Mouse (Mus musculus) testis, postnatal 10 days (tissue): ENCODE results near the gene Snx5.

ENCODE experiments used
- DNase-seq: peaks from one replicate; pipeline ENCODE4 v3.0.0; 2021; ENCODE audit warnings: low spot score

Snx5 gene

GRCm38 (mm10) chr2:144267004-144267730 is 3.5 kb downstream of the Snx5 start:
- DNase-seq = no peak

DNA sequence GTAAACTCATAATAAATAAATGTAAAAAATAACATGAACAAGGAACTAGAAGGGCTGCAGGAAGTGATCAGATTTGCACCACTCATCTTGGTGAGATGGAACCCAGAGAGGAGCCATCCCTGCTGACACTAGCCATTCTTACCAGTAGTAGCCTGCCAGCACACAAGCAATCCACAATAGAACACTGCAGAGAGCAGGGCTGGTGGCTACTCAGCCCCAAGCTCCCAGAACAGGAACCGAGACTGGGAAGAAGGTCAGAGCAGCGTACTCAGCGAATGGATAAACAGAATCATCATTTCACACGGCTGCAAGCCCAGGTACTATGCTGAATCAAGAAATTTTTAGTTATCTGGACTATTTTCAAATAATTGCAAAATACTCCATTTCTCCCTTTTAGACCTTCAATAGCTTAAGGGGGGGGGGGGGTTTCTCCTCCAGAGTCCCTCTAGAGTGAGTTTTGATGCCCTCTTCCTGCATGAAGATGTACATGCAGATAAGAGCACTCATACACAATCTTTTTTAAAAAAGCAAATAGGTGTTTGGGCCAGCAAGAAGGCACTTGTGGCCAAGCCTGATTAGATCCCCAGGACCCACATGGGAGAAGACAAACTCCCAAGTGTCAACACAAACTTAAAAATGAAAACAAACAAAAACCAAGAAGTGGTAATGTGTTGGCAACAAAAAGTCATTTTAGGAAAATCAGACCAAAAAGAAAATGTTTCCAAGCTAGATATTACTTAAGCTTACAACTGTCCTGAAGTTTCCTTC is 4.6 kb downstream of the Snx5 start:
- DNase-seq = no peak

- no peak for DNase-seq
Measured at GRCm38 (mm10) chr2:144265120-144265488, 5.6 kb downstream of the Snx5 start.

DNA sequence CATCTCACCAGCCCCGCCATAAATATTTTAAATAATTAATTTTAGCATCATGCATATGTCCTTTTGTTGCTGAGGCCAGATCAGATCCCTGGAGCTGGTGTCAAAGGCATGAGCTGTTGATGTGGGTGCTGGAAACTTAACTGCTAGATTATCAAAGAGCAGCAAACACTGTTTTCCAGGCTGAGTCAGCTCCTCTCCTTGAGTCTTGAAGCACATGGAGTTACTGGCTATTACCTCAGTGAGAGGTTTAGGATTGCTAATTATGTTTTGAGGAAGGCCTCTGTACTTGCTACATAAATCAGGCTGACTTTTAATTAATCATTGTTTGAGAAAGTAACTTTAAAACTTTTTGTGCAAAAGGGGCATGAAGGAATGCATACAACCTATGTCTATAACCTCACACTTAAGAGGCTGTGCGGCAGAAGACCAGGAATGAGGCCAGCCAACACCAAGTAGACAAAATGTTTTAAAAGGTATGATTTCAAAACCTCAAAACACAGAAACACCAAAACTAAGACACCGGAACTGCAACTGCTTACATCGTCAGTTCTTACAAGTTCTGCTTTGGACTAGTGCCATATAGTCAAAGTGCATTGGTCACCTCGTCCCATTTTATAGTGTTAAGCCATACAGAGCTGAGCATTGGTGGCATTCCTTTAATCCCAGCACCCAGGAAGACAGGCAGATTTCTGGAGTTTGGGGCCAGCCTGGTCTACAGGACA is 6.1 kb downstream of the Snx5 start:
- DNase-seq = no peak

DNA sequence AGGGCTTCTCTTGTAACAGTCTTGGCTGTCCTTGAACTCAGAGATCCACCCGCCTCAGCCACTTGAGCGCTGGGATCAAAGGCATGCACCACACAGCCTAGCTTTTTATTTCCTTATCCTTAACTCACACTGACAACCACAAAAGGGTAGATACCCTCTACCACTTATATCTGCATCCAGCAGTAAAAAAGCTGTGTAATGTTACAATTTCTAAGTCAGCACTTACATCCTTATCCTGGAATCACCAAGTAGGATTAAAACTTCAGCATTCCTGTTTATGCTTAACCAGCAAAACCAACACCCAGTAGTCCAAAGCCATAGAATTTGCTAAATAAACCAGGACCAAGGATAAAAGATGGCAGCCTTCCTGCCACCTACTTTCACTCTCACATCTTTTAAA is 7.9 kb downstream of the Snx5 start:
- no peak for DNase-seq

- no peak for DNase-seq
Measured at GRCm38 (mm10) chr2:144250111-144250510, 20.6 kb downstream of the Snx5 start.

- no peak for DNase-seq
Measured at GRCm38 (mm10) chr2:144248613-144249376, 21.9 kb downstream of the Snx5 start.

GRCm38 (mm10) chr2:144247337-144247978 is 23.2 kb downstream of the Snx5 start:
- no peak for DNase-seq

GRCm38 (mm10) chr2:144246270-144246669 is 24.4 kb downstream of the Snx5 start:
- DNase-seq = no peak

- DNase-seq = no peak
Measured at GRCm38 (mm10) chr2:144245464-144245863, 25.2 kb downstream of the Snx5 start.

DNA sequence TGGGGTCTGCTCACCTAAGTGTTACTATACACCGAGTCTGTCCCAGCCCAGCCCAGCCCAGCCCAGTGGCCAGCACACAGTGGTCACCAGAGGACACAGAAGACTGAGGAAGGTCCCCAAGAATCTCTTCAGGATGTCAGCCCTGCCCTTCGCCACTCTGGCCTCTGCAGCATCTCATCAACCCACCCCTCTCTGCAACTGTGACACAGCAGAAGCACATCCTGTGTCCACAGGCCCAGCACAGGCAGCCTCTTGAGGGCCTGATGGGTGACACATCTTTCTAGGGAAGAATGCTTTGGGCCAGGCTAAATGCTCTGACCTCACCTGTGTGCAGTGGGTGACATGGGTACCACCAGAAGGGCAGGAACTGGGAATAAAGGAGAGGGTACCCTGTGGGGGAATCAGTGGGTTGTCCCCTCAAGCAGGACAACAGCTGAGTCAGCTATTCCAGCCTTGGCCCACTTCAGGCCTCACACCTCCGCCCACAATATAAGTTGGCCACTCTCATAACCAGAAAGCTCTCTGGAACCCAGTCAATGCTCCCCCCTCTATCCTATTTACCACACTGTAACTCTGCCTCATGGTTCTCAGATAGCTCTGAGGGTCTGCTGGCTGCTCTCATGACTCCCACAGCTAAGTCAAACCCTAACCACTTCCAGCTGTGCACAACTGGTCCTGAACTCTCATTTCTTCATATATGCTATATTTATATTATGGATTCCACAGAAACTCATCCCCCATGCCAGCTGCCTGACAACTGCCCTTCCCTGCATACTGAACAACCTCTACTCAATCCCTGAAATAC is 30.4 kb downstream of the Snx5 start:
- no peak for DNase-seq

DNA sequence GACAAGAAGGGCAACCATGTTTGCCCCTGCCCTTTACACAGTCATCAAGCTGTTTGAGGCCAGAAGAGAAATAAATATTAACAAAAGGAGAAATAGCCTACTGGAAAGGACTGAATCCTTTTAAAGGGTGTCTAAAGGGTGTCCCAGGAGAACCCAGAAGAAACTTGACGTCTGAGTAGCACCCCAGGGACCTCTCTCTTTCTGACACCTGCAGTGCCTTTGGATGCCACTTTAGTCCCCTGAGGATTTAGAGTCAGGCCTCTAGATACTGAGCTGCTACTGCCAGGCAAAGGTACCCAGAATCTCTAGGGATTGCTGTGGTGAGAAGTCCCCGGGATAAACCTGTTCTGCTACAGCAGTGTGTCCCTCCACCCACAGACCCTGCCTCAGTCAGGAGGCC is 31.4 kb downstream of the Snx5 start:
- DNase-seq = no peak

DNA sequence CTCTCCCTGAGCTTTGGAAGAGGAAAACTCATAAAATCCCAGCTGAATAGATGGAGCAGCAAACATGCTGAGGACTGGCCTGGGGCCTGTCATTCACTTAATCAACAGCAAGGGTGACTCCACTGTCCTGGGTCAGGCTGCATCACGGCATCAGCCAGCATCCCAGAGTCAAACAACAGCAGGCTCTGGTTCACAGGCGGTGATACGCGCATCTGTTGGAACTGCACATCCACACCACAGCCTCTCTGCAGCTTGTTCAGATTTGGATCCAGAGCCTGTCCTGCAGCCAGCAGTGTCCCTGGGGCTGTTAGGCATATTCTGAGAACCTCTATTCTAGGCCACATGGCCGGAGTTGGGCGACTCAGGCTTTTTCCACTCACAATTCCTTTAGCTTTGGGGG is 32.4 kb downstream of the Snx5 start:
- DNase-seq = peak; percentile 52

DNA sequence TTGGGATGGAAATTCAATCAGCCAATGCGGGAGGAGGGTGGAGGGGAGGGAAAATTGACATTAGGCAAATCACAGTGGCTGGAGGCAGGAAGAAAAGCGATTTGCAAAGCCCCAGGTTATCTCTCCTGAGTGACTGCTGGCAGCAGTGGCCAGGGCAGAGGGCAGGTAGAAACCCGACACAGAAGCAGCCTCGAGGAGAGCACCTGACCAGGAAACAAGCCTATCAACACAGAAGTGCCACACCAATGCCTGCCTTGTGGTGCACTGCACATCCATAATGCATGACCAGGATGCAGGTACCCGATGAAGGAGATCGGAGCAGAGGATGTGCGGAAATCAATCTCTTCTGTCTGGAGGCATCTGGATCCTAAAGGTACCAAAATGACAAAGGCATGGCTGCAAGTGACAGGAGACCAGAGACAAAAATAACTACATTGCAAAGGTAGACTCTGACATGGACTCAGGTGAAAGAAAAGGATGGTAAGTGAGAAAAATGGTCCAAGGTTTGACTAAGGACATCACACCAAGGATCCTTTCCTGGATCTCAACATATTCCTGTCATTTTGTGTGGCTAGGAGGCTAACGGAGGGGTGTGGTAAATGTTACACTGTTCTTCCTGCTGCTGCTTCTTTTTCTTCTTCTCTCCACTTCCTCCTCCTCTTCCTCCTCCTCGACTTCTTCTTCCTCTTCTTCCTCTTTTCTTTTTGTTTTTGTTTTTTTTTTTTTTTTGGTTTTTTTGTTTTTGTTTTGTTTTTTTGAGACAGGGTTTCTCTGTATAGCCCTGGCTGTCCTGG is 33.7 kb downstream of the Snx5 start:
- no peak for DNase-seq

DNA sequence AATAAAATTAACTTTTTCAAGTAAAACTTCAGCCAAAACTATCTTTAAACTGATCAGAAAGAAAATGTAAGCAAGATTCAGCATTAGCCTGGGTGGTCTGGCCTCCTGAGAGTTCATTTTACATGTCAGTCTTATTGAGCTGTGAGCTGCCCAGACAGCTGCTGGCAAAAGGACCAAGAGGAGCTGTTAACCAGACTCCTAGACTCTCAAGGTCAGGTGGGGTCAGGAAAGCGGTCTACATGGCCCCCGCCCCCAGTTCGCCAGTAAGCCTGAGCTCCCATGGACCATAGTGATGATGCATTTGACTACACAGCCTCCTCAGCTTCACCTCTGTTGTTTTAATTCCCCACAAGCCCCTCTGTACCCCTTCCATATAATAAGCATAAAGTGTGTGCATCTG is 34.9 kb downstream of the Snx5 start:
- DNase-seq = no peak

DNA sequence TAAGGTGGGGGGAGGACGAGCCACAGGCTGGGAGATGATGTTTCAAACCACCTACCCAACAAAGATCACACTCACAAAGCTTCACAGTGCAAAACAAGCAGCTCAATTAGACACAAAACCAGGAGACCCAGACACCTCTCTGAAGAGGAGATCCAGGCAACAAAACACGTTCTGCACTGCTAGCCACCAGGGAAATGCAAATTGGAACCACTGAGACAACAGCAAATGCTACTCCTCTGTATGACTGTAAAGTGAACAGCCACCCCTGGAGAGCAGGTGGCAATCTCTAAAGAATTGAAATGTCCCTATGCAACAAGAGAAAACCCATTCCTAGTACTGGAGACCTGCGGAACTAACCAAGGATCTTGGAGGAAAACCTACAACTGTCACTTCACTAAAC is 37.2 kb downstream of the Snx5 start:
- DNase-seq = no peak

- no peak for DNase-seq
Measured at GRCm38 (mm10) chr2:144231115-144231514, 39.6 kb downstream of the Snx5 start.

DNA sequence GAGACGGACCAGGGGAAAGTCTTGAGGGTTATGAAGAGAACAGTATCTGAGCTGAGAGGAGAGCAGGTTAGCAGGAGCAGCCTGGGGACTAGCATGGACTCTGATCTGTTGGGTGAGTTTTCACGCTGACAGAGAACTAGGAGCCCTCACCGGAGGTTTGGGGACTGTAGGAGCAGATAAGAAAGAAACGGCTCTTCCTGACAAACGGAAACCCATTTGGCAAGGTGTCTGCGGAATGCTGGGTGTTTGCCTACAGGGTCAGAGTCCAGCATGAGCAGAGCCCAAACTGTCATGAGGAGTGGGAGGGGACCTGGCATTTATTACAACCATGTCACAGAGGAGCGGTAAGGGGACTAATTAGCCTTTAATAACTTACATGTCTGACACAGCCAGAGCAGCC is 40.2 kb downstream of the Snx5 start:
- no peak for DNase-seq

DNA sequence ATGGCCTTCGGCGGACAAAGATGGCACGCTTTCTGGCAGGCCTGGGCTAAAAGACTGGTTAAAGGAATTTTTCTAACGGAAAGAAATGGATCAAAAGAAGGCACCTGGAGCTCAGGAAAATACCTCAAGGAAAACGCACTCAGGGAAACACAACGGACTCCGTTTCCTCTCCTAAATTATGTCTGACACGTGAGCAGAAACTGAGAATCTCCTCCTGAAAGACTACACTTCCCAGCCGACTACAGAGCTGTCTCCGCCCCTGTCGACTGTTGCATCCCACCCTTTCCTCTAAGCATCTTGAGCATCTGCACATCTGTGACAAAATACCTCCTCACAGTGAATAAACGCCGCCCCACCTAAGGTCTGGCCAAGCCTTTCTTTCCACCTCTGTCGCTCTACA is 41.1 kb downstream of the Snx5 start:
- no peak for DNase-seq
